Mouse (Mus musculus): ENCODE results near the gene Phc1. TPM values are rescaled to one million over a fixed set of nuclear protein-coding genes. Genes with fewer than 3 reads are reported as not detected.

The Phc1 gene
- total RNA-seq, 4 experiments from 2014 or later: 24.0 to 40.3 (median 30.0) TPM

- DNase-seq: peak; percentile 53
These were observed 1.2 kb downstream of the Phc1 start for GRCm38 (mm10) chr6:122339047-122339647.

GRCm38 (mm10) chr6:122337546-122337945 is 2.8 kb downstream of the Phc1 start:
- DNase-seq: no peak

- DNase-seq: no peak
These were observed 5.5 kb downstream of the Phc1 start for GRCm38 (mm10) chr6:122334786-122335340.

- DNase-seq: no peak
These were observed 7.2 kb downstream of the Phc1 start for GRCm38 (mm10) chr6:122333081-122333612.

GRCm38 (mm10) chr6:122325361-122325975 is 14.9 kb downstream of the Phc1 start:
- no peak for DNase-seq

- DNase-seq: no peak
These were observed 21.6 kb downstream of the Phc1 start for GRCm38 (mm10) chr6:122318726-122319125.

- DNase-seq: no peak
These were observed 30.1 kb downstream of the Phc1 start for GRCm38 (mm10) chr6:122310187-122310820.

GRCm38 (mm10) chr6:122309446-122309960 is 30.9 kb downstream of the Phc1 start:
- no peak for DNase-seq

- peak; percentile 98 for DNase-seq
These were observed 31.6 kb downstream of the Phc1 start, which contains the start of gene M6pr for GRCm38 (mm10) chr6:122308505-122309393. TSS of gene M6pr (plus strand) at chr6:122308720.

- no peak for DNase-seq
These were observed 32.2 kb downstream of the Phc1 start for GRCm38 (mm10) chr6:122308136-122308504.

- DNase-seq: no peak
These were observed 33.7 kb downstream of the Phc1 start for GRCm38 (mm10) chr6:122306707-122307106.

GRCm38 (mm10) chr6:122304790-122305555 is 35.4 kb downstream of the Phc1 start:
- no peak for DNase-seq

GRCm38 (mm10) chr6:122304355-122304754 is 36.0 kb downstream of the Phc1 start:
- DNase-seq: peak; percentile 25

GRCm38 (mm10) chr6:122303526-122303925 is 36.8 kb downstream of the Phc1 start:
- DNase-seq: peak; percentile 17

GRCm38 (mm10) chr6:122302661-122303060 is 37.7 kb downstream of the Phc1 start:
- DNase-seq: no peak

GRCm38 (mm10) chr6:122302121-122302520 is 38.2 kb downstream of the Phc1 start:
- no peak for DNase-seq

GRCm38 (mm10) chr6:122299621-122300133 is 40.7 kb downstream of the Phc1 start:
- DNase-seq: no peak

GRCm38 (mm10) chr6:122298223-122298609 is 42.1 kb downstream of the Phc1 start:
- DNase-seq: no peak

- DNase-seq: no peak
These were observed 42.8 kb downstream of the Phc1 start for GRCm38 (mm10) chr6:122297279-122298222.

GRCm38 (mm10) chr6:122296918-122297278 is 43.5 kb downstream of the Phc1 start:
- no peak for DNase-seq
